Mouse (Mus musculus): ENCODE data around the gene Slc5a11. TPM values are rescaled to one million over a fixed set of nuclear protein-coding genes. Genes with fewer than 3 reads are reported as not detected.

The Slc5a11 gene
- polyA plus RNA-seq, 1 experiment from 2014 or later = 5.0 TPM

DNA sequence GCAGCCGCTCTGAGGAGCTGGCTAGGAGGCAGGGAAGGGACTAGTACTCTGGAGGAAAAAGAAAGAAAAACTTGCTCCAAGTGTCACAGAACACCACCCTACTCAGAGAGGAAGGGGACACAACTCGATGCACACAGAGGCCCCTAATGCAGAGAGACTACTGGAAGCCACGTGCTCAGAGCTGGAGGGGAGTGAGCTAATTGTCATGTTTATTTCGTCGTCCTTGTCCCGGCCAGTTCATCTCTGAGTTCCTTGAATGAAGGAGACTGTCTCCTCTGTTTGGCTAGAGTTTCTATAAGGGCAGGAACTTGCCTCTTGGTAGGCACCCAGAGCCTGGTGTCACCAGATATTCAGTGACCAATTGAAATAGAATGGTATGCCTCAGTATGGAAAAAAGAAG lies 36.8 kb downstream of the Slc5a11 start:
- no peak overlapping the region for H3K27ac ChIP-seq (ENCODE audit: low read length)
- H3K9ac ChIP-seq (replicated peaks; ENCODE audit: low read length) = no peak overlapping the region
- H3K27me3 ChIP-seq (ENCODE audit: insufficient read depth, low read length) = no peaks in the 10 kb centered on the region
- H3K36me3 ChIP-seq (ENCODE audit: insufficient read depth, low read length) = no peaks in the 10 kb centered on the region
- H3K4me1 ChIP-seq (ENCODE audit: insufficient read depth, low read length) = no peaks in the 10 kb centered on the region
- 53% methylated on average over 6 of the region's 6 CpGs for WGBS
- no peak overlapping the region for H3K4me2 ChIP-seq (replicated peaks; ENCODE audit: low read depth, low read length)
- no peak for ATAC-seq (ENCODE audit: low FRiP score, low TSS enrichment)
- no peak overlapping the region for H3K4me3 ChIP-seq (ENCODE audit: low read length)
- no peaks in the 10 kb centered on the region for H3K9me3 ChIP-seq (ENCODE audit: low read length)

DNA sequence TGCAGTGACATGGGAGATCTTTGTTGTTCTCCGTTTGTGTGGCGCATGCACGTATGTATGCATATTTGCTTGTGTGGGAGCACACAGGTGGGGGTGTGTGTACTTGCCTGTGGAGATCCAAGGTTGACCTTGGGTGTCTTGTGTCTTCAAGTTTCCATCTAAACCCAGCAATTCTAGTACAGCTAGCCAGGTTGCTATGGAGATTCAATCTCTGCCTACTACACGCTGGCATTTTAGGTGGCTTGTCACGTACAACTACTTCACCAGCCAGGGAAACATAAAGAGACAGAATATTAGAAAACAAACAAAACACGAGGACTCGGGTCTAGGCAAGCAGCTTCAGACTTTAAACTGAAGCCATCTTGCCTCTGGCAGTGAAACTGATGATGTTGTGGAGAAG lies 38.8 kb downstream of the Slc5a11 start:
- Histone ChIP-seq H3K36me3 (ENCODE audit: insufficient read depth, low read length) (no peaks in the 10 kb centered on the region), H3K9me3 (ENCODE audit: low read length) (no peaks in the 10 kb centered on the region), H3K9ac (replicated peaks; ENCODE audit: low read length) (no peak overlapping the region), H3K4me2 (replicated peaks; ENCODE audit: low read depth, low read length) (no peak overlapping the region), H3K4me3 (ENCODE audit: low read length) (no peak overlapping the region), H3K4me1 (ENCODE audit: insufficient read depth, low read length) (no peaks in the 10 kb centered on the region), H3K27me3 (ENCODE audit: insufficient read depth, low read length) (no peaks in the 10 kb centered on the region), H3K27ac (ENCODE audit: low read length) (no peak overlapping the region)
- ATAC-seq (ENCODE audit: low FRiP score, low TSS enrichment) = no peak
- 71% methylated on average over 7 of the region's 7 CpGs for WGBS

DNA sequence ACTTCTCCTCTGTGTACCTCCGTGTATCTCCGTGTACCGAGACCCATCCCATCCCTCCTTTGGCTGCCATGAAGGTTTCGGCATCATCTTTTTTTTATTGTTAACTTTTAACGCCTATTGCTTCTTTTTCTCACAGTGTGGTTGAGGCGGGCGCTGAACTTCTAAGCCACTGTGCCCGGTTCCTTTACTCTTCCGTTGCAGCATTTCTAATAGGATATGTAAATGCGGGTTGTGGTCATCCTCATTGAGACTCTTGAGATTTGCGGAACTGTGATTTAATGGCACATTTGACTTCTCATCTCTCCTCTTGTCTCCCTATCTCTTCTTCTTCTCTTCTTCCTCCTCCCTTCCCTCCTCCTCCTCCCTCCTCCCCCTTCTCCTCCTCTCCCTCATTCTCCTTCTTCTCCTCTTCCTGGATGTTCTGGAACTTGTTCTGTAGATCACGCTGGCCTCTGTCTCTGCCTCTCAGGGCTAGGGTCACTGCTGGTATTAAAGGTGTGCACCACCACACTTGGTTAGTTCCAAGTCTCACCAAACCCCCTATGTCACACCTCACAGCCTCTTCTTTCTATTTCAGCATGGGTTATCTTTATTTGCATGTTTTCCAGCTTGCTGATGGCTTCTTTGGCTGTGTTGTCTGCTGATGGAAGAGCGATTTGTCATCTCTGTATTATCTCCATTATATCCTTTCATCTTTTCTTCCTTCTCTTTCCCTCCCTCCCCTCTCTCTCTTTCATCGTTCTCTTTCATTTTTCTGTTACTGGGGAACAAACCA lies 39.8 kb downstream of the Slc5a11 start:
- Histone ChIP-seq H3K27me3 (ENCODE audit: insufficient read depth, low read length) (no peaks in the 10 kb centered on the region), H3K4me1 (ENCODE audit: insufficient read depth, low read length) (no peaks in the 10 kb centered on the region), H3K27ac (ENCODE audit: low read length) (no peak overlapping the region), H3K36me3 (ENCODE audit: insufficient read depth, low read length) (no peaks in the 10 kb centered on the region), H3K4me2 (replicated peaks; ENCODE audit: low read depth, low read length) (no peak overlapping the region), H3K4me3 (ENCODE audit: low read length) (no peak overlapping the region), H3K9me3 (ENCODE audit: low read length) (no peaks in the 10 kb centered on the region), H3K9ac (replicated peaks; ENCODE audit: low read length) (no peak overlapping the region)
- ATAC-seq (ENCODE audit: low FRiP score, low TSS enrichment) = no peak
- 91% methylated on average over 14 of the region's 14 CpGs for WGBS

DNA sequence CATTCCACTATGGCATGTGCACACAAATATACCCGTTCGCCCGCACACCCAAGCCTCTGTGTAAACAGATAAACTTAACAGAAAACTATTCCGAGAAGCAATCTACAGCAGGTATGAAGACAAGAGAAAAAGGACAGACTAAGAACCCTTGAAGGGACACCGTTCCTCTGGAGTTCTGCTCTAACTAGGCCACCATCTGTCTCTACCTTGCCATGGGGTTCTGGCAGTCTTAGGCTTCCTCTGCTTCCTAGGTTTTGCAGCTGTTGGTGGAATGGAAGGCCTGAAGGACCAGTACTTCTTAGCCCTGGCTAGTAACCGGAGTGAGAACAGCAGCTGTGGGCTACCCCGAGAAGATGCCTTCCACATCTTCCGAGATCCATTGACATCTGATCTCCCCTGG lies 43.5 kb downstream of the Slc5a11 start:
- ATAC-seq (ENCODE audit: low FRiP score, low TSS enrichment) = no peak
- no peak overlapping the region for H3K27ac ChIP-seq (ENCODE audit: low read length)
- H3K4me1 ChIP-seq (ENCODE audit: insufficient read depth, low read length) = no peaks in the 10 kb centered on the region
- H3K9me3 ChIP-seq (ENCODE audit: low read length) = no peaks in the 10 kb centered on the region
- 82% methylated on average over 8 of the region's 8 CpGs for WGBS
- no peak overlapping the region for H3K4me2 ChIP-seq (replicated peaks; ENCODE audit: low read depth, low read length)
- H3K9ac ChIP-seq (replicated peaks; ENCODE audit: low read length) = no peak overlapping the region
- no peaks in the 10 kb centered on the region for H3K27me3 ChIP-seq (ENCODE audit: insufficient read depth, low read length)
- H3K4me3 ChIP-seq (ENCODE audit: low read length) = no peak overlapping the region
- no peaks in the 10 kb centered on the region for H3K36me3 ChIP-seq (ENCODE audit: insufficient read depth, low read length)

DNA sequence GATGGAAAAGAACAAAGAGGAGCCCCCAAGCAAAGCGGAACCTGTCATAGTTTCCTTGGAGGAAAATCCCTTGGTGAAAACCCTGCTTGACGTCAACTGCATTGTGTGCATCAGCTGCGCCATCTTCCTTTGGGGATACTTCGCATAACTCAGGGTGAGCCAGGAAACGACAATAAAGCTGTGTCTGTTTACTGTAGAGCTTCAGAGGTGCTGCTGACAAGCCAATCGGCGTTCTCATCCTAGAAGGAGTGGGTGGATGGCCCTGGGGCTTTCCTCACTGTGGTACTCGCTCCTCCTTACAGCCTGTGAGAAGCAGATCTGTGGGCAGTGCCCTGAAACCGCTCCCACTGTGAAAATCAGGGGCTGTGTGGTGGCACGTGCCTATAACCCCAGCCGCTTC lies 58.5 kb downstream of the Slc5a11 start:
- no peaks in the 10 kb centered on the region for H3K9me3 ChIP-seq (ENCODE audit: low read length)
- H3K4me1 ChIP-seq (ENCODE audit: insufficient read depth, low read length) = no peaks in the 10 kb centered on the region
- H3K9ac ChIP-seq (replicated peaks; ENCODE audit: low read length) = no peak overlapping the region
- H3K36me3 ChIP-seq (ENCODE audit: insufficient read depth, low read length) = peaks cover 2% of the 10 kb centered on the region; the same call in 1 of the 2 replicates
- no peak overlapping the region for H3K4me3 ChIP-seq (ENCODE audit: low read length)
- H3K27ac ChIP-seq (ENCODE audit: low read length) = no peak overlapping the region
- no peak overlapping the region for H3K4me2 ChIP-seq (replicated peaks; ENCODE audit: low read depth, low read length)
- no peaks in the 10 kb centered on the region for H3K27me3 ChIP-seq (ENCODE audit: insufficient read depth, low read length)
- 64% methylated on average over 11 of the region's 11 CpGs for WGBS
- no peak for ATAC-seq (ENCODE audit: low FRiP score, low TSS enrichment)

DNA sequence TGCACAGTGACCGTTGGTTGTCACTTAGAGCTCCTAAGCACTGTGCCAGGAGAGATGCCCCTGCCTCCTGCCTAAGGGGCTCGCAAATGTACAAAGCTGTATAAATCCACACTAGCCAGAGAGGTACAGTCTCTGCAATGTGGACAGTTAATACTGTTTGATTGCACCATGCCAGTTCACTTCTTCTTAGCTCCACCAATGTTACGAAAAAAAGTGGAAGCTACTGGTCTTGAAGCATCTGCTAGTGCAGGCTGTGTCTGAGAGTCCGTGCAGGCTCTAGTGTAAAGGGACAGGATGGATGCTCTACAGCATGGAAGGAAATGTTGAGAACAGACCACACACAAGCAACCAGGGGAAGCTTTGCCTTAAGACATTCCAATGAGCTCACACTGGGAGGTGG lies 62.0 kb downstream of the Slc5a11 start:
- Histone ChIP-seq H3K4me2 (replicated peaks; ENCODE audit: low read depth, low read length) (no peak overlapping the region), H3K9ac (replicated peaks; ENCODE audit: low read length) (no peak overlapping the region), H3K9me3 (ENCODE audit: low read length) (no peaks in the 10 kb centered on the region), H3K27ac (ENCODE audit: low read length) (no peak overlapping the region), H3K27me3 (ENCODE audit: insufficient read depth, low read length) (no peaks in the 10 kb centered on the region), H3K4me3 (ENCODE audit: low read length) (no peak overlapping the region), H3K4me1 (ENCODE audit: insufficient read depth, low read length) (no peaks in the 10 kb centered on the region), H3K36me3 (ENCODE audit: insufficient read depth, low read length) (peaks cover 14% of the 10 kb centered on the region)
- WGBS = 85% methylated on average over 4 of the region's 4 CpGs
- no peak for ATAC-seq (ENCODE audit: low FRiP score, low TSS enrichment)

DNA sequence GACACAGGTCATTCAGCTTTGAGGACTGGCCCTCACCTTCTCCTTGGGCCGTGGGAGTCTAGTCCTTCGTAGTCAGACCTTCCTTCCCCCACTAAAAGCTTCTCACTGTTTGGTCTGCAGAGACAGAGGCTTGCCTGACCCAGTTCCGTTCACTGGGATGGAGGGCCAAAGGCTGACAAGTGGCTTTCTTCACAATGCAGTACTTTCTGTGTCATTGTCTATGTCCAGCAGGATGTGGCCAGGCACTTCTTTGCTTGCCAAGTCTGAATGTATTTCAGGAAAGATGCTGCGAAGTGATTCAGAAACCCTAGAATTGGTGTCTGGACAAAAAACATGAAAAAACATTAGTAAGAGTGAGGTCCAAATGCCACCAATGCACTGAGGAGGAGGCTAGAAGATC lies 65.2 kb downstream of the Slc5a11 start:
- Histone ChIP-seq H3K4me1 (ENCODE audit: insufficient read depth, low read length) (no peaks in the 10 kb centered on the region), H3K27me3 (ENCODE audit: insufficient read depth, low read length) (no peaks in the 10 kb centered on the region), H3K9ac (replicated peaks; ENCODE audit: low read length) (no peak overlapping the region), H3K4me2 (replicated peaks; ENCODE audit: low read depth, low read length) (no peak overlapping the region), H3K9me3 (ENCODE audit: low read length) (no peaks in the 10 kb centered on the region), H3K27ac (ENCODE audit: low read length) (no peak overlapping the region), H3K36me3 (ENCODE audit: insufficient read depth, low read length) (peaks cover 14% of the 10 kb centered on the region), H3K4me3 (ENCODE audit: low read length) (no peak overlapping the region)
- 85% methylated on average over 4 of the region's 4 CpGs for WGBS
- ATAC-seq (ENCODE audit: low FRiP score, low TSS enrichment) = no peak

DNA sequence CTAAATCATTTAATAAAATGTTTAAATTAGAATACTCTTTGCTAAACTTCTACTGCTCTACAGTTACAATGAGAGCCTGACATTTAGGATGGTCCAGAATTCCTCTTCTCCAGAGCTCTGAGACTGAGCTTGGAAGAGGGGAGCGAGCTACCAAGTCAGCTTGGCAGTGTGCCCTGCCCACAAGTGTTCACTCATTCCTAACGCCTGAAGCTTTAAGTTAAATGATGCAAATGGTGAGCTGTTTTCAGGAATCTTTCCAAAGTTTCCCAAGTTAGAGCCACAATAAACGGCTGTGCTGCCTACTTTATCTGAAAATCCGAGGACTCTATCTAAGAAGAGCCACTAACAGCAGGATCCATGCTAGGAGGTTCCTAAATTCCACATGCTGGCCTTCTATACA lies 69.2 kb downstream of the Slc5a11 start:
- Histone ChIP-seq H3K4me1 (ENCODE audit: insufficient read depth, low read length) (no peaks in the 10 kb centered on the region), H3K9me3 (ENCODE audit: low read length) (no peaks in the 10 kb centered on the region), H3K4me3 (ENCODE audit: low read length) (no peak overlapping the region), H3K36me3 (ENCODE audit: insufficient read depth, low read length) (peaks cover 29% of the 10 kb centered on the region), H3K4me2 (replicated peaks; ENCODE audit: low read depth, low read length) (no peak overlapping the region), H3K27ac (ENCODE audit: low read length) (no peak overlapping the region), H3K27me3 (ENCODE audit: insufficient read depth, low read length) (no peaks in the 10 kb centered on the region), H3K9ac (replicated peaks; ENCODE audit: low read length) (no peak overlapping the region)
- 86% methylated on average over 4 of the region's 4 CpGs for WGBS
- no peak for ATAC-seq (ENCODE audit: low FRiP score, low TSS enrichment)

DNA sequence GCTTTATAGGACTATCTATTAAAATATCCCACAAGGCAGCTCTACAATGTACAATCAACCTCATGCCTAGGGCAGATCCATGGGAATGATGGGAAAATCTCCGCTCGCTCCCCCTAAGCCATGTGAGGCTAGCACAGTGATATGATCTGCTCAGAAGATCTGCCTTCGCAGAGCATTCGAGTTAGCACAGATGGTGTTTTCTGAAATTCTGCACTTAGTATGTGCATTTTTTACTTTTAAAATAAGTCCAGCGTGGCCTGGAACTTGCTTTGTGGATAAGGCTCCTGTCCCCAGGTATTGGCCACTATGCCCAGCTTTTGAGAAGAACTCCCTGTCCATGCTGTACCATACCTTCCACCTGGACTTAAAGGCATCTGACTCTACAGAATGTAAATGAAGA lies 71.3 kb downstream of the Slc5a11 start:
- no peaks in the 10 kb centered on the region for H3K27me3 ChIP-seq (ENCODE audit: insufficient read depth, low read length)
- H3K27ac ChIP-seq (ENCODE audit: low read length) = no peak overlapping the region
- H3K4me1 ChIP-seq (ENCODE audit: insufficient read depth, low read length) = no peaks in the 10 kb centered on the region
- WGBS = 96% methylated on average over 5 of the region's 5 CpGs
- no peak for ATAC-seq (ENCODE audit: low FRiP score, low TSS enrichment)
- peaks cover 29% of the 10 kb centered on the region for H3K36me3 ChIP-seq (ENCODE audit: insufficient read depth, low read length)
- no peak overlapping the region for H3K4me3 ChIP-seq (ENCODE audit: low read length)
- H3K9ac ChIP-seq (replicated peaks; ENCODE audit: low read length) = no peak overlapping the region
- no peaks in the 10 kb centered on the region for H3K9me3 ChIP-seq (ENCODE audit: low read length)
- no peak overlapping the region for H3K4me2 ChIP-seq (replicated peaks; ENCODE audit: low read depth, low read length)

DNA sequence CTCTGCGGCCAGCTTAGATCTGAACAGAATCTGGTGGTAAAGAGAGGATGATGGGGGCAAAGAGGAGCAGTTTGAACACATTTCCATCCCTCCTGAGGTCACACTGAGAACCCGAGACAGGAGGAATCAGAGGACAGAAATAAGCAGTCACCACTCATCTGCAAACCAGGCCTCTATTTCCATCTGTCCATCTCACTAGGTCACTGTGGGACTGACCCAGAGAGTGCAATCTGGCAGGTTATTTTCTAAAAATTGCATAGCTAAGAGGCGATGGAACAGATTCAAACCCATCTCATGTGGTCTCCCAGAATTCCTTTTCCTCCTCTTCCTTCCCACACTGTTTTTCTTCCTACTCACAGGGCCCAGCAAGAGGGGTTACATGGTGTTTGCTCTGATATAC lies 73.3 kb downstream of the Slc5a11 start:
- Histone ChIP-seq H3K4me3 (ENCODE audit: low read length) (no peak overlapping the region), H3K36me3 (ENCODE audit: insufficient read depth, low read length) (peaks cover 41% of the 10 kb centered on the region), H3K9ac (replicated peaks; ENCODE audit: low read length) (no peak overlapping the region), H3K4me2 (replicated peaks; ENCODE audit: low read depth, low read length) (no peak overlapping the region), H3K4me1 (ENCODE audit: insufficient read depth, low read length) (no peaks in the 10 kb centered on the region), H3K9me3 (ENCODE audit: low read length) (no peaks in the 10 kb centered on the region), H3K27me3 (ENCODE audit: insufficient read depth, low read length) (no peaks in the 10 kb centered on the region), H3K27ac (ENCODE audit: low read length) (no peak overlapping the region)
- WGBS = 87% methylated on average over 3 of the region's 3 CpGs
- ATAC-seq (ENCODE audit: low FRiP score, low TSS enrichment) = no peak

All from kidney, embryonic 16.5 days (tissue).